Mouse (Mus musculus): ENCODE results near the gene Mical3. TPM values are rescaled to one million over a fixed set of nuclear protein-coding genes. Genes with fewer than 3 reads are reported as not detected.

Mical3 gene
- polyA plus RNA-seq, 1 experiment = 57.5 TPM

DNA sequence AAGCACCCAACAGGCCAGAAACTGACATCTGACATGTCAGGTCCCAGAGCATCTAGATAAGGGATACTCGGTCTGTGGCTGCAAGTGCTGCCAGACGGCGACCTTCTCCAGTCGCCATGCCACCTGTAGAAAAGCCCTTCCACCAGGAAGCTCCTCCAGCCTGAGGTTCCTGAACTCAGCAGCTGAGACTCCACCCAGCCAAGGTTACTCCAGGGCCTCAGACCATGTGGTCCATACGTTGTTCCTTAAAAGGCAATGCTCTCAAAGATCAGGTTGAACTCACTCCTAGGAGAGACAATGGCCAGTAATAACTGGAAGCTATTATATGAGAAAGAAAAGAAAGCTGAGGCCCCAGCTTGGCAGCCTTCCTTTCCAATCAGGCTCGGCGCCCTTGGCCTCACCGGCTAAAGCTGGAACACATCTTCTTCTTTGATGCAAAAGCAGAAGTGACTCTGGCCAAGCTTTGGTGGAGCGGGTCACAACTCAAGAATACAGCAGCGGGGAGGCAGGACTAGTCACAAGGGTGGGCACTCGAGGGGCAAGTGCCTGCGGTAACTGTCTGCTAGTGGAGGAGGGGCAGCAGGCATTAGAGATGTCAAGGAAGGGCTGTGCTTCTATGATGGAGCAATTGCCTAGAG is 53.8 kb downstream of the Mical3 start:
- TF ChIP-seq POLR2A (IDR thresholded peaks at IDR 0.05; ENCODE audit: borderline replicate concordance, extremely low read depth, insufficient read depth, insufficient read length, poor library complexity, severe bottlenecking) (no peak), CTCF (IDR thresholded peaks at IDR 0.05; ENCODE audit: borderline replicate concordance, extremely low read depth, insufficient read depth, insufficient read length) (no peak)
- DNase-seq (ENCODE audit: low read depth) = no peak

DNA sequence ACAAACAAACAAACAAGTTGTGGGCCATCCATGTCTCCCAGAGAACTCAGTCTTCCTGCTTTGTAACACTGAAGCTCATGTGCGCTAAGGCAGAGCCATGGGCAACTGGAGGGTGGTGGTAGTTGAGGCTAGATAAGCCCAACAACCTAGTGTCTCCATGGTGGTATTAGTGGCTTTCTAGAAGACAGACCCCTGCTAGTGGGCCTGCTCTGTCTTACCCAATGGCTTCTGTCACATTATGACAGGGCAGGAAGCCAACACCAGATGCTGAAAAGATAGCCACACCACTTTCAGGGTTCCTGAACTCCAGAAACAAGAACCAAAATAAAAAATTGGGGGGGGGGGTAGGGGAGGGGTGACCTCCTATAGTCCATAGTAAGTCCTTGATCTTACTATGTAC is 55.0 kb downstream of the Mical3 start:
- no peak for TF ChIP-seq CTCF (IDR thresholded peaks at IDR 0.05; ENCODE audit: borderline replicate concordance, extremely low read depth, insufficient read depth, insufficient read length)

DNA sequence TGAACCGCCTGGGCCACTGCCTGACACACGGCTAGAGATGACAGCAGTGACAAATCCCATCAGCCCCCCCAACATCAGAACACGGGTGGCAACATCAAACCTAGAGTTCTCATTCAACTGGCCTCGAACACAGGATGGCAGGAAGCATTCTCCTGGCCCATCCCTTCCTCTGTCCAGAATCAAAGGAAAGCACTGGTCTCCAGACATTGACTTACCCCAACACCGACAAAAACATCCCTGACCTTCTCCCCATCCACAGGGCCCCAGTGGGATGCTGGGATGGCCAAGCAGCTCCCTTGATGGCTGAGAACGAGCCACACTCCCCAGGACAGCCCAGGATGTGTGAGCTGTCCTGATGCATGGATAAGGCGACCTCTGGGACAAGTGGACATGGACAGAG is 57.5 kb downstream of the Mical3 start:
- no peak for TF ChIP-seq CTCF (IDR thresholded peaks at IDR 0.05; ENCODE audit: borderline replicate concordance, extremely low read depth, insufficient read depth, insufficient read length)
- no peak for TF ChIP-seq POLR2A (IDR thresholded peaks at IDR 0.05; ENCODE audit: borderline replicate concordance, extremely low read depth, insufficient read depth, insufficient read length, poor library complexity, severe bottlenecking)
- no peak for DNase-seq (ENCODE audit: low read depth)

More for the DNA sequence above, 55.0 kb downstream of the Mical3 start:
- no peak for DNase-seq (ENCODE audit: low read depth)

DNA sequence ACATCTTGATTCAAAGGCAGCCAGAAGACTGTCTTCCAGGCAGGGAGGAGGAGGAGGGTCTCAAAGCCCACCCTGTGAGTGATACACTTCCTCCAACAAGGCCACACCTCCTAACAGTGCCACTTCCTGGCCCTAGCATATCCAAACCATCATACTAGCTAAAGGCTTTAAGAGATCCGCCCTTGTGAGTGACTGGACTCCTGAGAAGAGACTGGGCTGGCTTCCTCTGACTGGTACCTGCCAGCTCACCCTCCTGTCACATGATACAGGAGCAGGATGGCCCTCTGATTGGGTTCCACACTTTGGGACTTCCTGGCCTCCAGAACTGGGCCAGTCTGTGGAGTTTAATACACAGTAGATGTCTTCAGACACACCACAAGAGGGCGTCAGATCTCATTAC is 58.2 kb downstream of the Mical3 start:
- no peak for DNase-seq (ENCODE audit: low read depth)
- TF ChIP-seq CTCF (IDR thresholded peaks at IDR 0.05; ENCODE audit: borderline replicate concordance, extremely low read depth, insufficient read depth, insufficient read length) (no peak), POLR2A (IDR thresholded peaks at IDR 0.05; ENCODE audit: borderline replicate concordance, extremely low read depth, insufficient read depth, insufficient read length, poor library complexity, severe bottlenecking) (no peak)

DNA sequence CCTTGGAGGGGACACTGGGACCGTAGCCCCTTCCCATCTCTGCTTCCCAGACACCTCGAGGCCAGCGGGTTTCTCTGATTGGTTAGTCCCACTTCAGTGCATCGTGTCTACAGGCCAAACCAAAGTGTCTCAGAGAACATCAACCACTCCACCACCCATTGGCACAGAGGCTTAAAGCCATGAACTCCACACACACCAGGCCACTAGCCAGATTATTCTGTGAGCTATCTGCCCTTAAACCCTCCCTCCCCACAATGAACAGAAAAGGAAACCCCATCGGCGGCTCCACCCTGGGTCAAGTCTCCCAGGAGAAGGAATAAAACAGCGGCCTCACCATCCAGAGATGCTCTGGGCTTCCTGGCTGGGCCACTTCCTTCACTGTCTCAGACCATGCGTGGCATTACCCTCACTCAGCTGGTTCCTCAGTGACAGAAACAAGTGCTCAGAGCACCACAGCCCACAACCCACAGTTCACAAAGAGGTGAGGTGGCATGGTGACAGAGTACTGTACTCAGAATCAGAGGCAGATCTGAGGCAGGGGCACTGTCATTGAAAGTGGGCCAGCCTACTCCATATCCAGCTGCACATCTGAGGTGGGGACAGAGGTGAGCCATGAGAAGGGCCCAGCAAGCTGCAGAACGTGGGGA is 60.1 kb downstream of the Mical3 start:
- DNase-seq (ENCODE audit: low read depth) = no peak

DNA sequence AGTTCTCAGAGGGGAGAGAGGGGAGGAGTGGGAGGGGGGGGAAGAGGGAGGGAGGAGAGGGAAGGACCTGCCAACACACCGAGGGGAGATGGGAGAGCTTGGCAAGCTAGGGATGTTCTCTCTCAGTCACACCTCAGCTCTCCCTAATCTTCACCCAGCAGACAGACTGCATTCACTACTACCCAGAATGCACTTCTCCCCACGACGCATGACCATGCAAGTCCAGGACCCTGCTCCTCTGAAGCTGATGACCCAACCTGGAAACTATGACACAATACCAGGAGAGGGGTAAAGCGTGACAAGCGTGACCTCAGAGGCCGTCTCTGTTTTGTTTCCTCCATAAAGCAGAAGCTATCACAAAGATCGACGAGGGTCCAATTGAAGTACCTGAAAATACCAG is 61.6 kb downstream of the Mical3 start:
- TF ChIP-seq CTCF (IDR thresholded peaks at IDR 0.05; ENCODE audit: borderline replicate concordance, extremely low read depth, insufficient read depth, insufficient read length) = no peak
- TF ChIP-seq POLR2A (IDR thresholded peaks at IDR 0.05; ENCODE audit: borderline replicate concordance, extremely low read depth, insufficient read depth, insufficient read length, poor library complexity, severe bottlenecking) = no peak
- no peak for DNase-seq (ENCODE audit: low read depth)

More for the DNA sequence above, 60.1 kb downstream of the Mical3 start:
- no peak for TF ChIP-seq CTCF (IDR thresholded peaks at IDR 0.05; ENCODE audit: borderline replicate concordance, extremely low read depth, insufficient read depth, insufficient read length)
- TF ChIP-seq POLR2A (IDR thresholded peaks at IDR 0.05; ENCODE audit: borderline replicate concordance, extremely low read depth, insufficient read depth, insufficient read length, poor library complexity, severe bottlenecking) = no peak

DNA sequence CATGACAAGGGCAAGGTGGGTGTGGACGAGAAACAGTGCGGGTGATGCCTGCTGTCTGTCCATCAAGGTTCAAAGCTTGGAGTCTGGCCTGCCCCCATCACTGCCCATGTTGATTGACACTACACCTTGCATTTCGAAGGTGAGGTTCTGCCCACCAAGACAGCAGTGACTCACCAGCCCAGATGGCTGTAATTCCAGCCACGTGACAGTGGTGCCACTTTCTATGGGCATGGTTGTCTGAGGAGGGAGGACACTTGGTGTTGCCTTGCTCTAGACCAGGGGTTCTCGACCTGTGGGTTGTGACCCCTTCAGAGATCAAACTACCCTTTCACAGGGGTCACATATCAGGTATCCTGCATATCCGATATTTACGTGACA is 62.7 kb downstream of the Mical3 start:
- TF ChIP-seq CTCF (IDR thresholded peaks at IDR 0.05; ENCODE audit: borderline replicate concordance, extremely low read depth, insufficient read depth, insufficient read length) = no peak
- no peak for TF ChIP-seq POLR2A (IDR thresholded peaks at IDR 0.05; ENCODE audit: borderline replicate concordance, extremely low read depth, insufficient read depth, insufficient read length, poor library complexity, severe bottlenecking)
- no peak for DNase-seq (ENCODE audit: low read depth)

DNA sequence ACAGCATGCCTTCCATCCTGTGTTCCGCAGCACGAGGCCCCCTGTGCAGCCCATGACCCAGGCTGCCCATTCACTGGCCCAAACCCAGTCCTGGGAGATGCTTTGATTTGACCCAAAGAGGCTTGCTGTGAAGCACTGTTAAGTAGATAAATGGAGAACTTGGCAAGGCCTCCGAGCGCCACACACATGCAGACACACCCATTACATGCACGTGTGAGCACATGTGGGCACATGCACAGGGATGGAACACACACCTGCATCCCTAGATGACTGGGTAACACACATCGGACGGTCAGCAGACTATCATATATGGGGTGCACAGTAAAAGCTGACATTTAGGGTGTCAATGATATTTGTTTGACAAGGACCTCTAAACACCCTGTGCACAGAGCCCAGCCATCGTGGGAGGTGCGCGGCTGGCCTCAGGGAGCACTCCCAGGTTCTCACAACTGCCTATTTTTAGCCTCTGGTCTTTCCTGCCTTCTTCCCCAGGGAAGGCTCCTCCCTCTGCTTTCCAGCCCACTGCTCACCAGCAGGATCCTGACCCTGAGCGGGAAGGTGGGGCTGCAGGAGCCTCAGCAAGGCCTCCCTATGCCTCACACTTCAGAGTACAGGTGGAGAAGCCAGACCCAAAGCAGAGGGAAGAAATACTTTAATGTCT is 63.2 kb downstream of the Mical3 start:
- DNase-seq (ENCODE audit: low read depth) = no peak
- TF ChIP-seq CTCF (IDR thresholded peaks at IDR 0.05; ENCODE audit: borderline replicate concordance, extremely low read depth, insufficient read depth, insufficient read length) (no peak), POLR2A (IDR thresholded peaks at IDR 0.05; ENCODE audit: borderline replicate concordance, extremely low read depth, insufficient read depth, insufficient read length, poor library complexity, severe bottlenecking) (no peak)

DNA sequence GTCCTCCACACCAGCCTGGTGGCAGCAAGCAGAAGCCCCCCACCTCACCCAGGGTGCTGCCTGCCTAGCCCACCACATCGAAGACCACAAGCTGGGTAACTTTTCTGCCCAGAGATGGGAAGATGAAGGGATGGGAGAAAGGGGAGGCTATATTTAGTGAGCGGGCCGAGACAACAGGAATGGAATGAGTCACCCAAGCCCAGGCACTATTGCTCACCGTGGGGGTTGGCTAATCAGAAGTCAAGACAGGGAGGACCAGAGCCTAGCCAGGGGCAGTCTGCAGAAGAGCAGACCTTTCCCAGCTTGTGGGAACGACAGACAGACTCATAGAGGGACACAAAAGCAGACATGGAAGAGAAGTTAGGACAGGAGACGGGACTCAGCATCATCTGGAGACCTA is 64.0 kb downstream of the Mical3 start:
- no peak for DNase-seq (ENCODE audit: low read depth)

DNA sequence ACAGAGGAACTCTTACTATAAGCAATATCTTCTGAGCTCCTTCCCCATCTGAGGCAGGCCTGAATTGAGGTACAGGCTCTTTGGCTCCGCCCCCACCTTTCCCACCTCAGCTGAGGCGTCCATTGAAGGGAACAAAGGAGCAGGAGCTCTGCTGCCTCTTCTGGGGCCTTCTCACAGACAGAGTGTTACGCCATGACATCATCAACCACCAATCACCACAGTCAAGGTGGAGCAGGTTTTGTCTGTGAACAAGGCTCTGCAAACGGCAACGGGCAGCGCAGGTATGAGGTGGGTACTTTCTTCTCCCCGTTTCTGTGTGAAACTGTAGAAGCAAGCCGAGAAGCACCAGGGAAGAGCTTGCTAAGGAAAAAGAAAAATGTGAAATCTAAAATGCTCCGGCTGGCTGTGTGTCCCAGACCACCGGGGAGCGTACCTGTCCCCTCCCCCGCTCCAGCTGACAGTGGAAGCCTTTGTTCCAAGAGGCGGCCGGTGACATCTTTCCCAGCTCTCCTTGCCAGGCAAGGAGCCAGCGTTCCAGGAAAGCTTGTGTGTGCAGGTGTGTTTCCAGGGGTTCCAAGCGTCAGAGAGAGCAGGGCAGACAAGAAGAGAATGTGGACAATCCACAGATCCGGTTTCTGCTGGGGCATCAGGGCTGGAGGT is 66.3 kb downstream of the Mical3 start:
- DNase-seq (ENCODE audit: low read depth) = peak; percentile 93
- TF ChIP-seq CTCF (IDR thresholded peaks at IDR 0.05; ENCODE audit: borderline replicate concordance, extremely low read depth, insufficient read depth, insufficient read length) = no peak
- no peak for TF ChIP-seq POLR2A (IDR thresholded peaks at IDR 0.05; ENCODE audit: borderline replicate concordance, extremely low read depth, insufficient read depth, insufficient read length, poor library complexity, severe bottlenecking)

More for the DNA sequence above, 64.0 kb downstream of the Mical3 start:
- TF ChIP-seq CTCF (IDR thresholded peaks at IDR 0.05; ENCODE audit: borderline replicate concordance, extremely low read depth, insufficient read depth, insufficient read length) (no peak), POLR2A (IDR thresholded peaks at IDR 0.05; ENCODE audit: borderline replicate concordance, extremely low read depth, insufficient read depth, insufficient read length, poor library complexity, severe bottlenecking) (no peak)

DNA sequence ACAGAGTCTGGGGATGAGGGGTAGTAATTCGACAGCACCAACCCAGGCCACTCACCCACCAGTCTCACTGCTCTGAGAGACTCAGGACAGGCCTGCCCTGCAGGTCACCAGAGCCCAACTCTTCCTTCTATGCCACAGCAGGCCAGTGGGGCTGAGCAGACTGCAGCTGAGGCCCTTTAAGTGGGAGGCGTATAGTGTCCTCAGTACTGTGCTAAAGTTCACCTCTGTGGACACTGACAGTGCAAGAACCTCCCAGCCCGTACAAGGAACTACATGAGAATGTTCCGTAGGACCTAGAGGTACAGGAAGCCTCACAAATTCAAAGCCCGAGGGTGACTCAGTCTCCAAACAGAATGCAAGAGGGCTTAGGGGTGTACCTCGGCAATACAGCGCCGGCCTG is 67.0 kb downstream of the Mical3 start:
- DNase-seq (ENCODE audit: low read depth) = no peak
- no peak for TF ChIP-seq POLR2A (IDR thresholded peaks at IDR 0.05; ENCODE audit: borderline replicate concordance, extremely low read depth, insufficient read depth, insufficient read length, poor library complexity, severe bottlenecking)
- TF ChIP-seq CTCF (IDR thresholded peaks at IDR 0.05; ENCODE audit: borderline replicate concordance, extremely low read depth, insufficient read depth, insufficient read length) = no peak

Measured in brain, embryonic 14.5 days (tissue).